Mouse (Mus musculus) E14TG2a.4 (cell line): ENCODE measurements at regions not wholly inside any gene's neighbourhood (a gene's known extent, or its start where the extent isn't known, plus 50 kb on each side); places are given as distances from the start of the nearest gene placed in this dataset.

Source experiments
- CTCF ChIP-seq: conservative IDR thresholded peaks from 2 replicates; pipeline ENCODE4 v1.5.1; 2014; ENCODE audit warnings: low read length
- NANOG ChIP-seq: IDR thresholded peaks from 2 replicates; pipeline ENCODE4 v1.6.1; 2014; ENCODE audit warnings: borderline replicate concordance, low read length, mixed read lengths
- POU5F1 ChIP-seq: IDR thresholded peaks from 2 replicates; pipeline ENCODE4 v1.6.1; 2014; ENCODE audit warnings: low read length, borderline replicate concordance

DNA sequence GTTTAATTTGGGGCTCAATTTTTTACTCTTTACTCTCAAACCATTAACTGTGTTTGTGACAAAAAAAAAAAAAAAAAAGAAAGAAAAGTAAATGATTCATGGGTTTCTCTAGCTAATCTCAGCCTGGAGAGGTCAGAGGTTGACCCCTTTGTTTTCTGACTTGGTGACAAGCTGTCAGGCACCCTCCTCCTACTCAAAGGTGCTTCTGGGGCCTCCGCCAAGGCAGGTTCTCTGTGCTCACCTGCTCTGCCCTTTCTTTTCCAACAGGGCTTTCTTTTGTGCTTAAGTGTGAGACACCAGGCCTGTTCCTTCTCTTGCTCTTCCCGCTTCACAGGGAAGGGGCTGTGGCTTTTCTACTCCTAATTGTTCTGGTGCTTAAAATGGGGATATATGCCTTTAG, 94.7 kb upstream of the Klf13 start:
- TF ChIP-seq CTCF (no peak), NANOG (no peak), POU5F1 (no peak)
